Mouse (Mus musculus) mouse embryonic stem cell (cell line): Measurements from ENCODE around the gene Jkamp.

ENCODE experiments used
- in situ Hi-C, 2 experiments: fragments of 300-500 bp; cut with MboI; formaldehyde crosslinking; loops; 1 replicate in 1 of 2; 3 replicates in 1 of 2; pipeline ENCODE4 v1.14.3; 2019 to 2020; ENCODE audit warnings: low sequenced_read_pairs in 2 of 2, low pct_unique_long_range_greater_than_20kb in 1 of 2, mixed read lengths in 1 of 2; ENCODE audit not compliant: unreplicated experiment in 1 of 2

Gene Jkamp

GRCm38 (mm10) chr12:72082370-72082769 is 3.0 kb upstream of the Jkamp start:
- in situ Hi-C loops: loop anchor here in 1 of 2 experiments (25.0 kb wide), 1 partner anchor 580 kb away; the partner anchor contains the start of gene Dhrs7

- in situ Hi-C loops: loop anchor here in 1 of 2 experiments (25.0 kb wide), 1 partner anchor 579 kb away; the partner anchor contains the start of gene Dhrs7
Observed at GRCm38 (mm10) chr12:72083265-72083664, 2.1 kb upstream of the Jkamp start.

- in situ Hi-C loops: loop anchor here in 1 of 2 experiments (25.0 kb wide), 1 partner anchor 578 kb away; the partner anchor contains the start of gene Dhrs7
Observed at GRCm38 (mm10) chr12:72084261-72085023, 947 bp upstream of the Jkamp start.

- in situ Hi-C loops: loop anchor here in 1 of 2 experiments (25.0 kb wide), 1 partner anchor 577 kb away; the partner anchor contains the start of gene Dhrs7
Observed at GRCm38 (mm10) chr12:72085024-72085328, 413 bp upstream of the Jkamp start.

GRCm38 (mm10) chr12:72086166-72086825 is 907 bp downstream of the Jkamp start:
- in situ Hi-C loops: loop anchor here in 1 of 2 experiments (25.0 kb wide), 1 partner anchor 576 kb away; the partner anchor contains the start of gene Dhrs7

GRCm38 (mm10) chr12:72089802-72090201 is 4.4 kb downstream of the Jkamp start:
- in situ Hi-C loops: loop anchor here in 1 of 2 experiments (10.0 to 25.0 kb wide), 2 partner anchors 335 to 572 kb away; partner anchors contain the start of gene Dhrs7

- in situ Hi-C loops: loop anchor here in 1 of 2 experiments (10.0 to 25.0 kb wide), 2 partner anchors 328 to 565 kb away; partner anchors contain the start of gene Dhrs7
Observed at GRCm38 (mm10) chr12:72096966-72097365, 11.6 kb downstream of the Jkamp start.

GRCm38 (mm10) chr12:72102776-72103175 is 17.4 kb downstream of the Jkamp start:
- in situ Hi-C loops: loop anchor here (10.0 to 25.0 kb wide), 3 partner anchors 135 to 310 kb away; partner anchors contain the start of gene Rtn1 (in 1 of the 2)

- in situ Hi-C loops: loop anchor here (10.0 to 25.0 kb wide), 3 partner anchors 133 to 308 kb away; partner anchors contain the start of gene Rtn1 (in 1 of the 2)
Observed at GRCm38 (mm10) chr12:72104027-72104426, 18.6 kb downstream of the Jkamp start.

- in situ Hi-C loops: loop anchor here (10.0 to 25.0 kb wide), 3 partner anchors 133 to 308 kb away; partner anchors contain the start of gene Rtn1 (in 1 of the 2)
Observed at GRCm38 (mm10) chr12:72104525-72105281, 19.3 kb downstream of the Jkamp start.

GRCm38 (mm10) chr12:72115126-72115525 is 29.7 kb downstream of the Jkamp start:
- in situ Hi-C loops: loop anchor here (25.0 kb wide), 2 partner anchors 122 to 297 kb away; partner anchors contain the start of gene Rtn1 (in 1 of the 2)

GRCm38 (mm10) chr12:72115686-72116345 is 30.4 kb downstream of the Jkamp start:
- in situ Hi-C loops: loop anchor here (25.0 kb wide), 2 partner anchors 121 to 296 kb away; partner anchors contain the start of gene Rtn1 (in 1 of the 2)

GRCm38 (mm10) chr12:72129203-72129602 is 43.8 kb downstream of the Jkamp start:
- in situ Hi-C loops: no loop called here

- in situ Hi-C loops: no loop called here
Observed at GRCm38 (mm10) chr12:72150786-72151185, 65.4 kb downstream of the Jkamp start.
